Mouse (Mus musculus): Measurements from ENCODE around the gene Bmt2.

- no peak for TF ChIP-seq POLR2A (IDR thresholded peaks at IDR 0.05; ENCODE audit: insufficient read length, low read depth)
- TF ChIP-seq MYOD1 (IDR thresholded peaks at IDR 0.05; ENCODE audit: control insufficient read depth in 1 of 3, insufficient read length in 2 of 3, low read depth in 2 of 3), result no peak
- no peak for TF ChIP-seq E2F4 (IDR thresholded peaks at IDR 0.05; ENCODE audit: insufficient read depth)
- TF ChIP-seq POLR2AphosphoS2 (IDR thresholded peaks at IDR 0.05; ENCODE audit: insufficient read length, low read depth), result no peak
- no peak for TF ChIP-seq MAX (IDR thresholded peaks at IDR 0.05; ENCODE audit: low read depth)
- no peak for TF ChIP-seq TCF12 (IDR thresholded peaks at IDR 0.05; ENCODE audit: insufficient read depth, poor library complexity, severe bottlenecking)
These were observed 47.2 kb downstream of the Bmt2 start for GRCm38 (mm10) chr6:13630607-13631006.

Measured in myocyte (in vitro differentiated cells).